Mouse (Mus musculus): ENCODE data around the gene Tspan5. TPM values are rescaled to one million over a fixed set of nuclear protein-coding genes. Genes with fewer than 3 reads are reported as not detected.

Gene Tspan5
- total RNA-seq, 1 experiment, result 12.7 TPM

DNA sequence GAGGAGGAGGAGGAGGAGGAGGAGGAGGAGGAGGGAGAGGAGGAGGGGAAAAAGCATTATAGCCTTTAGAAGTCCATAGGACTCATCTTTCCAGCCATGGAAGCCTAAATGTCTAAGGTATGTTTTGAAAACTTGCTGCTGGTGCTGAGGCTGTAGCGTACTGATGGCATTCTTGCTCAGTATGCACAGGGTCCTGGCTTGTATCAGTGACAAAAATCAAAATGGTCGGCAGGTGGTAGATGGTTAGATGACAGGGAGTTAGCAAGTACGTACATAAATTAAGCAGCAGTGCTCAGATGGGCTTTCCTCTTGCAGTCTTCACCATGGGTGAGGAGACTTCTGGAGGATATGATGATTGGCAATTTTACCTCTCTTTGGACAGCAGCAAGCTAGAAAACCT lies 10.8 kb downstream of the Tspan5 start:
- no peak overlapping the region for H3K27ac ChIP-seq (ENCODE audit: insufficient read depth, low read depth, low read length, poor library complexity, severe bottlenecking)

DNA sequence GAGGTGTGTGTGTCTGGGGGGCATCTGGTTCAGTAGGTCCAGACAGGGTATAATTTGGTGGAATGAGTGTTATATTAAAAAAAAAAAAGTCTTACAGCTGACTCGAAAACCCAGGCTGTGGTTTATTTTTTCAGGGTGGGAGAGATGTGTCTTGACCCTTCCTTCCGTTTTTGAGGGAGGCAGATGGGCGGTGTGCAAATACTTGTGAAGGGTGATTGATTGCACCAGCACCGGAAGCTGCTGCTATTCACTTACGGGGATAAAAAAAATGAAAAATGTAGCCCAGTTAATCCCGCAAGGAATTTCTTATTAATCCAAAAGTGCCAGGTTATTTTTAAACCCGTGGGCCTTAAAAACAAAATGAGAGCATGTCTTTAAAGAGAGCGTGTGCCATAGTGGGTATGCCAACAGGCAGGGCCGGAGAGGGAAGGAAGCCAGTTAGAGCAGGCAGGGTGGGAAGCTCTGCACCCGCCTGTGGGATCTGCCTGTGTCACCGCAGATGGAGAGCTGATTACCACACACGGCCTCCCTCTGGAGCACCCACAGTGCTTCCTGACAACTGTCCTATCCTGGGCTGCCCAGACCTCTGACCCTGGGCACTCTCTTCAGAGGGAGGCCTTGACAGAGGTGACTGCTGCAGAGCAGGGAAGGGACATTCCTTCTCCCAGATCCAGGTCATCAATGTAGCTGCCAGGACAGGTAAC lies 11.3 kb downstream of the Tspan5 start:
- Histone ChIP-seq H3K9me3 (ENCODE audit: control insufficient read depth, insufficient read depth, low read depth, low read length) (no peaks in the 10 kb centered on the region), H3K4me3 (ENCODE audit: insufficient read depth in 1 of 2, low read depth in 1 of 2, low read length in 2 of 2, poor library complexity in 1 of 2, severe bottlenecking in 1 of 2) (no peak overlapping the region), H3K36me3 (ENCODE audit: control insufficient read depth, insufficient read depth, low read length, poor library complexity, severe bottlenecking) (no peaks in the 10 kb centered on the region), H3K27ac (ENCODE audit: insufficient read depth, low read depth, low read length, poor library complexity, severe bottlenecking) (no peak overlapping the region), H3K4me1 (ENCODE audit: control insufficient read depth in 2 of 2, insufficient read depth in 2 of 2, low read length in 2 of 2, poor library complexity in 1 of 2) (peaks cover 0 to 4% of the 10 kb centered on the region in 2 experiments; a peak in 1 of 4 replicates), H3K9ac (ENCODE audit: insufficient read depth, low read depth, low read length, poor library complexity, severe bottlenecking) (no peak overlapping the region)
- no peak for DNase-seq (ENCODE audit: low read depth, low spot score)
- TF ChIP-seq HCFC1 (IDR thresholded peaks at IDR 0.05; ENCODE audit: borderline replicate concordance, insufficient read depth, low read length) (no peak), MAFK (IDR thresholded peaks at IDR 0.05; ENCODE audit: insufficient read depth, low read depth, low read length) (no peak), ZNF384 (IDR thresholded peaks at IDR 0.05; ENCODE audit: low read depth, low read length) (no peak), CHD2 (IDR thresholded peaks at IDR 0.05; ENCODE audit: low read depth, low read length) (no peak), ZC3H11A (IDR thresholded peaks at IDR 0.05; ENCODE audit: borderline replicate concordance, low read depth, low read length) (no peak)
- in situ Hi-C loops (cut with MboI; ENCODE audit: low sequenced_read_pairs in 2 of 2, unreplicated experiment in 2 of 2), result no loop called here

More for the DNA sequence above, 10.8 kb downstream of the Tspan5 start:
- Histone ChIP-seq H3K36me3 (ENCODE audit: control insufficient read depth, insufficient read depth, low read length, poor library complexity, severe bottlenecking) (no peaks in the 10 kb centered on the region), H3K4me3 (ENCODE audit: insufficient read depth in 1 of 2, low read depth in 1 of 2, low read length in 2 of 2, poor library complexity in 1 of 2, severe bottlenecking in 1 of 2) (no peak overlapping the region), H3K9ac (ENCODE audit: insufficient read depth, low read depth, low read length, poor library complexity, severe bottlenecking) (no peak overlapping the region), H3K9me3 (ENCODE audit: control insufficient read depth, insufficient read depth, low read depth, low read length) (no peaks in the 10 kb centered on the region), H3K4me1 (ENCODE audit: control insufficient read depth in 2 of 2, insufficient read depth in 2 of 2, low read length in 2 of 2, poor library complexity in 1 of 2) (peaks cover 0 to 4% of the 10 kb centered on the region in 2 experiments; a peak in 1 of 4 replicates)
- DNase-seq (ENCODE audit: low read depth, low spot score), result no peak
- TF ChIP-seq MAFK (IDR thresholded peaks at IDR 0.05; ENCODE audit: insufficient read depth, low read depth, low read length) (no peak), ZC3H11A (IDR thresholded peaks at IDR 0.05; ENCODE audit: borderline replicate concordance, low read depth, low read length) (no peak), CHD2 (IDR thresholded peaks at IDR 0.05; ENCODE audit: low read depth, low read length) (no peak), ZNF384 (IDR thresholded peaks at IDR 0.05; ENCODE audit: low read depth, low read length) (no peak), HCFC1 (IDR thresholded peaks at IDR 0.05; ENCODE audit: borderline replicate concordance, insufficient read depth, low read length) (no peak)
- in situ Hi-C loops (cut with MboI; ENCODE audit: low sequenced_read_pairs in 2 of 2, unreplicated experiment in 2 of 2), result no loop called here

DNA sequence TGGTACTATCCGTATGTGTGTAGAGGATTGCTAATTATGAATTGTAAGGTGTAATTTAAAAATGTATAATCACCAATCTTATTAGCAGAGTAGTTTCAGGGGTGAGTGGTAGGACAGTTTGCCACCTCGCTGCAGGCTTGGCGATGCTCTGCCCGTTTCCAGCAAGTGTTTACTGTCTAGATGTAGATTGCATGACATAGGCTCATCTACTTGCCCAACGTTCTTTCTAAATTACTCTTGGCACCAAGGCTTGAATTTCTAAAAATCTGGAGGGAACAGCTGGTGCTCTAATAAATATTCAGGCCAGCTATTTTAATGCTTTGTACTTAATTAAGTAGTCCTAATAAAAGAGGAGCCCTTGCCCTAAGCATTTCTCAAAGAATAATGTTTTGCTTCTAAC lies 12.3 kb downstream of the Tspan5 start:
- in situ Hi-C loops (cut with MboI; ENCODE audit: low sequenced_read_pairs in 2 of 2, unreplicated experiment in 2 of 2), result no loop called here
- Histone ChIP-seq H3K4me1 (ENCODE audit: control insufficient read depth in 2 of 2, insufficient read depth in 2 of 2, low read length in 2 of 2, poor library complexity in 1 of 2) (peaks cover 0 to 4% of the 10 kb centered on the region in 2 experiments; a peak in 1 of 4 replicates), H3K9me3 (ENCODE audit: control insufficient read depth, insufficient read depth, low read depth, low read length) (no peaks in the 10 kb centered on the region), H3K36me3 (ENCODE audit: control insufficient read depth, insufficient read depth, low read length, poor library complexity, severe bottlenecking) (no peaks in the 10 kb centered on the region), H3K9ac (ENCODE audit: insufficient read depth, low read depth, low read length, poor library complexity, severe bottlenecking) (no peak overlapping the region), H3K27ac (ENCODE audit: insufficient read depth, low read depth, low read length, poor library complexity, severe bottlenecking) (no peak overlapping the region), H3K4me3 (ENCODE audit: insufficient read depth in 1 of 2, low read depth in 1 of 2, low read length in 2 of 2, poor library complexity in 1 of 2, severe bottlenecking in 1 of 2) (no peak overlapping the region)
- TF ChIP-seq ZNF384 (IDR thresholded peaks at IDR 0.05; ENCODE audit: low read depth, low read length) (no peak), MAFK (IDR thresholded peaks at IDR 0.05; ENCODE audit: insufficient read depth, low read depth, low read length) (no peak), ZC3H11A (IDR thresholded peaks at IDR 0.05; ENCODE audit: borderline replicate concordance, low read depth, low read length) (no peak), CHD2 (IDR thresholded peaks at IDR 0.05; ENCODE audit: low read depth, low read length) (no peak), HCFC1 (IDR thresholded peaks at IDR 0.05; ENCODE audit: borderline replicate concordance, insufficient read depth, low read length) (no peak)
- no peak for DNase-seq (ENCODE audit: low read depth, low spot score)

DNA sequence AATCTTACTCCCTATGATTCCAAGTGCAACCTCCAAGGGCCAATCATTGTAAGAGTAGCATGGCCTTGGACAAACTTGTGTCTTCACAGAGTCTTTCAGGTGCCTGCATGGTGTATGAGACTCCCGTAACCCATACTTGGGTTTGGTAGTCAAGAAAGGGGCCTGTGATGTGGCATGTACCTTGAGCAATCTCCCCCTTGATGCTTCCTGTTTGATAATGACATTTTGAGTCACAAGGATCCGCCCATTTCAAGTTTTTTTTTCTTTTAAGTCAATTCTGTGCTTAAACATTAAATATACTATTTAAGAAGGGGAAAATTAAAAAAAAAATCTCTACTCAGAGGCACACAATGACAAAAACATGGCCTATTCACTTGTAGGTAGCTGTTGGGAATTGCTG lies 15.3 kb downstream of the Tspan5 start:
- Histone ChIP-seq H3K9ac (ENCODE audit: insufficient read depth, low read depth, low read length, poor library complexity, severe bottlenecking) (no peak overlapping the region), H3K4me1 (ENCODE audit: control insufficient read depth in 2 of 2, insufficient read depth in 2 of 2, low read length in 2 of 2, poor library complexity in 1 of 2) (no peaks in the 10 kb centered on the region; a peak in 1 of 4 replicates), H3K4me3 (ENCODE audit: insufficient read depth in 1 of 2, low read depth in 1 of 2, low read length in 2 of 2, poor library complexity in 1 of 2, severe bottlenecking in 1 of 2) (no peak overlapping the region), H3K36me3 (ENCODE audit: control insufficient read depth, insufficient read depth, low read length, poor library complexity, severe bottlenecking) (no peaks in the 10 kb centered on the region; the same call in 1 of the 2 replicates), H3K9me3 (ENCODE audit: control insufficient read depth, insufficient read depth, low read depth, low read length) (no peaks in the 10 kb centered on the region), H3K27ac (ENCODE audit: insufficient read depth, low read depth, low read length, poor library complexity, severe bottlenecking) (no peak overlapping the region)
- in situ Hi-C loops (cut with MboI; ENCODE audit: low sequenced_read_pairs in 2 of 2, unreplicated experiment in 2 of 2), result no loop called here
- TF ChIP-seq MAFK (IDR thresholded peaks at IDR 0.05; ENCODE audit: insufficient read depth, low read depth, low read length) (no peak), HCFC1 (IDR thresholded peaks at IDR 0.05; ENCODE audit: borderline replicate concordance, insufficient read depth, low read length) (no peak), ZNF384 (IDR thresholded peaks at IDR 0.05; ENCODE audit: low read depth, low read length) (no peak)
- no peak for DNase-seq (ENCODE audit: low read depth, low spot score)
